Mouse (Mus musculus) adrenal gland, postnatal 10 days (tissue): ENCODE results near the gene Olfr523. TPM values are rescaled to one million over a fixed set of nuclear protein-coding genes. Genes with fewer than 3 reads are reported as not detected.

Experiments used
- total RNA-seq, 2 experiments: library from RNA; stranded (reverse); gene quantifications; 2 replicates each; pipeline ENCODE4 v1.2.3; 2021

Gene Olfr523
- total RNA-seq, 2 experiments from 2014 or later: not detected

Other genes with a start within 250 kb of the Olfr523 start
- gene Utf1, start 229.4 kb upstream of the Olfr523 start, total RNA-seq: under 1 TPM in 1 of 2 experiments, not detected in 1; 0.24 TPM
- gene 6430531B16Rik, start 194.5 kb upstream of the Olfr523 start, total RNA-seq: under 1 TPM in 1 of 2 experiments, not detected in 1; 0.39 TPM
- 1 to 10 TPM; 1.9 to 2.9 TPM for gene Adam8, start 180.7 kb upstream of the Olfr523 start, total RNA-seq
- 10 to 100 TPM; 14.0 to 18.1 TPM for gene Zfp511, start 136.8 kb upstream of the Olfr523 start, total RNA-seq
- 10 to 100 TPM; 32.7 to 37.4 TPM for gene Tubgcp2, start 136.5 kb upstream of the Olfr523 start, total RNA-seq
- not detected for gene Msx3, start 124.1 kb upstream of the Olfr523 start, total RNA-seq
- 1 to 10 TPM; 4.9 to 6.6 TPM for gene Caly, start 90.7 kb upstream of the Olfr523 start, total RNA-seq
- not detected for gene Prap1, start 79.8 kb upstream of the Olfr523 start, total RNA-seq
- gene Fuom, start 70.8 kb upstream of the Olfr523 start, total RNA-seq: 10 to 100 TPM; 82.5 to 99.0 TPM
- 10 to 100 TPM; 21.2 to 25.1 TPM for gene Paox, start 57.4 kb upstream of the Olfr523 start, total RNA-seq
- 100 to 1,000 TPM; 600 to 610 TPM for gene Echs1, start 56.7 kb upstream of the Olfr523 start, total RNA-seq
- 10 to 100 TPM; 42.0 to 45.9 TPM for gene Mtg1, start 35.7 kb upstream of the Olfr523 start, total RNA-seq
- 1 to 10 TPM; 1.7 to 2.0 TPM for gene Sprn, start 18.3 kb upstream of the Olfr523 start, total RNA-seq
- gene Olfr522, start 8.5 kb upstream of the Olfr523 start, total RNA-seq: not detected
- not detected for gene Olfr524, start 32.7 kb downstream of the Olfr523 start, total RNA-seq
- gene Cd163l1, start 45.0 kb downstream of the Olfr523 start, total RNA-seq: under 1 TPM in 1 of 2 experiments, not detected in 1; 0.12 TPM
- not detected for gene 5830411N06Rik, start 74.1 kb downstream of the Olfr523 start, total RNA-seq
- gene Olfr525, start 147.6 kb downstream of the Olfr523 start, total RNA-seq: not detected
- not detected for gene Olfr527, start 160.8 kb downstream of the Olfr523 start, total RNA-seq
- not detected for gene Olfr60, start 188.5 kb downstream of the Olfr523 start, total RNA-seq
- not detected for gene Olfr530, start 203.1 kb downstream of the Olfr523 start, total RNA-seq
- not detected for gene Olfr531, start 229.7 kb downstream of the Olfr523 start, total RNA-seq
- gene Olfr532, start 248.4 kb downstream of the Olfr523 start, total RNA-seq: not detected